Mouse (Mus musculus) lung, postnatal 14 days (tissue): Measurements from ENCODE around the gene Fhl2.

Source experiments
- DNase-seq: peaks from one replicate; pipeline ENCODE4 v3.0.0; 2021

Gene Fhl2

DNA sequence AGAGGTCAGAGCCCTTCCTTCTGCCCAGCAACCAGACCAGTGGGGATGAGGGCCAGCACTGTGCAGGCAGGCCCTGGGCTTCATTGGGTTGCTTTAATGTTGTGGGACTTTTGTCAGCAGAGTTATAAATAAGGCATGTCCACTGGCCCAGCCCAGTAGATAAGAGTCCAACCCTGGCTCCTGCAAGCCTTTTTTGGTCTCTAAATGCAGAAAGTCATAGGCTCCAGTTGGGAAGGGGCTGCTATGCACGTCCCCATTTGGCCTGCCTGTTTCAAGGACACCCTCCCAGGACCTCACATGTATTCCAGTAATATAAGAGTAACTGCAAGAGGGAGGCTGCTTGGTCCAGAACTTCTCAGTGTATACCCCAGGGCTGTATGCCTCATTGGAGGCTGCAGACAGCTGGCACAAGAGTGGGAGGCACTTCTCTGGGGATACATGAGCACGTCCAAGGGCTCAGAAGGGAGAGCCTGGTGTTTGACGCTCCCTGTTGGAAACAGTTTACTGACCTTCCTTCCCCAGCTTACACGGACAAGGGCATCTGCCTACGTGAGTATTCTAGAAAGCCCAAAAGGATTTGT, at the start of gene Fhl2:
Fhl2 (minus strand) TSS at position 324 of the 581 bp plus-strand sequence.
- DNase-seq: no peak

- no peak for DNase-seq
These were observed 48.2 kb upstream of the Fhl2 start for GRCm38 (mm10) chr1:43245014-43245413.

GRCm38 (mm10) chr1:43241208-43241607, 44.4 kb upstream of the Fhl2 start:
- DNase-seq: no peak

GRCm38 (mm10) chr1:43239796-43240313, 43.1 kb upstream of the Fhl2 start:
- no peak for DNase-seq

DNA sequence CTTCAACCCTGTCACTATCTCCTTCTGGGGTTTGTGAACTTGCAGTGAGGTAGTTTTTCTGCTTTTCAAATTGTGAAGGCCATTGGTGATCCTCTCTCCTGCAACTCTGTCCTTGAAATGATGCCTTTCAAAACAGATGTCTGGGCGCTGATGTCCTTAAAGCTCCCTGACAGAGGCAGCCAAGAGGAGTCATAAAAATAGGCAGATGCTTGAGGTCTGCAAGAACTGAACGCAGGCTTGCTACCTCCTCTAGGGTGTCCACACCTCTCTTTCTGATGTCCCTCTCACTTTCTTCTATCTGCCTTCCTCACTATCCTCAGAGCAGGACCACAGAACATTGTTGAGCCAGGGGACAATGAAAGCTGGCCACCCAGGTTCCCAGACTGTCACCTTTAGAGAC, 41.7 kb upstream of the Fhl2 start:
- DNase-seq: no peak

DNA sequence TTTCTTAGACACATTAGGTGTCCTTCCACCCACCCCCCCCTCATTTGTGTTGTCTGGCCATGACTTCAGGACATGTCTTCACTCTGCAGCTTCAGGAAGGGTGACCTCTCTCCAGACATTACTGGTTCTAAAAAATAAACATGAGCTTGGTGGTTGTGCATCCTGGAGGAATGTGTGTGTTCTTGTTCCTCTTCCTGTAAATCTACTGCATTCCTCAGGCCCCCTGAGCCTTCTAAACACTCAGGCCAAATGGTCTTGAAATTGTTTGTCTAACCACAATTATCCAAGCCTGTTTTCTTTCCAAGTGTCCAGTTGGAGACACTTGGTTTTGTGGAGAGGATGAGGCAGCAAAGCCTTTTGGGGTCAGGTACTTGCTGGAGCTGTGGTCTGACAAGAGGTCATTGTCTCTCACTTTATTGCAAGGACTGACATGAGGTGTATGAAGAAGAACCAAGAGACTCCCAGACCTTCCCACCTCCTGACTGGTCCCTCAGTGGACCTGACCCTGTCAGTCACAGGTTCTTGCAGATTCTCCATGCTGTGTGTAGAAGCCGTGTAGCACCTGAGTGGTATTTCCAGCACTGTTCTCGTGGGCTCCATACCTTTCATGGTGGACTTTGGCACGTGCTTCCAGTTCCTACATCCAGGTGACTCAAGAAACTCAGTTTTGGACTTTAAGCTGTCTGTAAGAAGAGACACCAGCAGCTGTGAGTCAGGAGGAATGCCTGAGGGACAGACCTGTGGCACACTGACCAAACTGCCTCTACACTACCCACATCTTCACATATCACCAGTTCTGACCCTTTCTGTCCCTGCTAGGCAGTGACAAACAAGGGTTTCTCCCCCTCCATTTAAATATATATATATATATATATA, 40.8 kb upstream of the Fhl2 start:
- DNase-seq: no peak

DNA sequence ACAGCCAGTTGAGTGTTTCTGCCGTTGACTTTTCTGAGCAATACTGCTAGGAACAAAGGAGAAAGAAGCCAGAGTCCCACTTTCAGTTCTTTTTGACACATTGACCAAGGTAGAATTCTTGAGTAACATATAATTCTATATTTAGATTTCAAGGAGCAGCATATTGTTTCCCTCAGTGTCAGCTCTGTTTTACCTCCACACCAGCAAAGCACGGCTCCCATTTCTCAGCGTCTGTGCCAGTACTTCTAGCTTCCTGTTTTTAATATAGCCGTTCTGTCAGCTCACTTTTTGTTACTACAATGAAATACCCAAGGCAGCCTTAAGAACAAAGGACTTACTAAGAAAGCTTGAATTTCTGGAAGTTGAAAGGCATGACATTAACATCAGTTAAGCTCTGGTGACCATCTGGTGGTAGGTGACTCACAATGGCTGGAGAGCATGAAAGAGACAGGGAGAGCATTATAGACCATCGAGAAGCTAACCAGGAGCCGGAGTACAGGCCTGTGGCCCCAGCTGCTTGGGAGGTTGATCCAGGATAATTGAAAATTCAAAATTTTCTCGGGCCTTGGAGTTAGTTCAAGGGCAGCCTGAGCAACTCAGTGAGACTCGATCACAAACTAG, 28.9 kb upstream of the Fhl2 start:
- no peak for DNase-seq

- no peak for DNase-seq
These were observed 28.2 kb upstream of the Fhl2 start for GRCm38 (mm10) chr1:43224943-43225342.

- no peak for DNase-seq
These were observed 27.4 kb upstream of the Fhl2 start for GRCm38 (mm10) chr1:43224171-43224570.

GRCm38 (mm10) chr1:43223097-43223496, 26.3 kb upstream of the Fhl2 start:
- DNase-seq: no peak

DNA sequence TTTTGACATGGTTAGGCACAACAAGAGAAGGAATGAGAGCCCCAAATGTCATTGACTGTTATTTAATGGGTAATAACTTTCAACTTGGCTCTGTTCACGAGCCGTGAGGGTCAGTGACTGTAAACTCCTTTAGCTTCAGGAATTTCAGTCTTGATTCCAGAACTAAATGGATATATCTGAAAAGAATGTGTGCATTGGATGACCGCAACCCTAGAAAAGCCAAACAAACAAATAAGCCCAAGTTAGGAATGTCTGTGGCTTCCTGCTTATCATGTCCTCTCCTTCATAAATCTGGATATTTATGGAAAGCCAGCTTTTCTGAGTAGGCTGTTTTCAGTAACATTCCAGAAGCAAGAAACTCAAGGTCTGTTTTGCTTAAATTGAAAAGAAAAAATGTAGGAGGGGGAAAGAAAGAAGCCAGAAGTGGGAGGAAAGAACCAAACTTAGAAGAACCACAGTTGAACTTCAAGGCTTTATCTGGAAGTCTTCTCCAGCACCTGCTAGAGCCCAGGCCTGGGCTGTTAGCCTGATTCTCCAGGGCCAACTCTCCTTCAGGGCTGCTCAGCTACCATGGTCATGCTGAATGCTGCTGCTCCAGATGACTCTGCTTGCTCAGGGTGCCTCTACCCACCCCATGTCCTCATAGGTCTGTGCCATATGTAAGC, 21.4 kb upstream of the Fhl2 start:
- no peak for DNase-seq

DNA sequence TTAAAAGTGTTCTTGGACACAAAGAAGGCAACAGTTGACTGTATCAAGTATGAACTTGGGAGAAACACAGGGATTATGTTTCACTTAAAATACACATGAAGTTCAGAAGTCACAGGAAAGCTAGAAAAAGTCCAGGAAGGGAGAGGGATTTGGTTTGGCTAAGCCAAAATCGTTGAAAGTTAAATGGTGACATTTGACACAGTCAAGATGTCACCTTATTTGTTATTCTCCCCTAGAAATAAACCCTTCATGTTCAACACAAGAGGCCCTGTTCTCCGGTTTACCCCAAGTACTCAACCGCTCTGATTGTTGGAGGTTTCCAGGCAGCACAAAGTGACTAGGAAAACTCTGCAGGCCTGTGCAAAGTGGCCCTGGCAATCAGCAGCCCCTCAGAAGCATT, 18.8 kb upstream of the Fhl2 start:
- DNase-seq: no peak

DNA sequence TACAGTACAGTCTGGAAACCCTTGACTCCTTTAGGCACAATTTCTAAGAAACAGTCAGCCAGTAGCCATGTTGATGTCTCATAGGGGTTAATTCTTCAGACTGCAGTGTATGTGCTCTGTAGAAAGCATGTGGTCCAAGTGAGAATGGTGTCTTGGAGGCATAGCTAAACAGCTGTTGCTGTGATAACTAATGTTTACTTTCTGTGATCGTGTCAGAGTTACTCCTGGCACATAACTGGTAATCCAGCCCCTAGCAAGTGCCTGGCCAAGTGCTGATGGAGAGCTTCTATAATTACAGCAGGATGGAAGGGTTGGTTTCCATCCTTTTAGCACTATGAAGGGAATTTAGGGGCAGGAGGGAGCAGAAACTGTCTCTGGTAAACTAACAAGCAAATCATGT, 14.5 kb upstream of the Fhl2 start:
- no peak for DNase-seq

DNA sequence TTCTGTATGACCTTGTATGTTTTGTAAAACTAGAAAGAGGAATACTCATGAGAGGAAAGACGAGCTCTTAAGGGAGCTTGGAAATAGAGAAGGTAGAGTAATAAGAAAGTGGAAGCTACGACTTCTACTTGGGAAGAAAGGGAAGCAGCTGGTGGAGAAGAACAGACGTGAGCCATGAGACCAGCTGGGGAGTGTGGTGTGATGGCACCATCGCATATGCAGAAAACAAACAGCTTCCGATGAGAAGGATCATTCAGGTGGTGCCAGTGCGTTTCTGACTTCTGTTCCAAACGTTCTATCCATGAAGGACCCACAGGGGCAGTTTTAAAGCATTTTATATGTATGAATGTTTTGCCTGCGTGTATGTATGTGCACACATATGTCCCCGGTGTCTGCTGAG, 13.5 kb upstream of the Fhl2 start:
- no peak for DNase-seq

DNA sequence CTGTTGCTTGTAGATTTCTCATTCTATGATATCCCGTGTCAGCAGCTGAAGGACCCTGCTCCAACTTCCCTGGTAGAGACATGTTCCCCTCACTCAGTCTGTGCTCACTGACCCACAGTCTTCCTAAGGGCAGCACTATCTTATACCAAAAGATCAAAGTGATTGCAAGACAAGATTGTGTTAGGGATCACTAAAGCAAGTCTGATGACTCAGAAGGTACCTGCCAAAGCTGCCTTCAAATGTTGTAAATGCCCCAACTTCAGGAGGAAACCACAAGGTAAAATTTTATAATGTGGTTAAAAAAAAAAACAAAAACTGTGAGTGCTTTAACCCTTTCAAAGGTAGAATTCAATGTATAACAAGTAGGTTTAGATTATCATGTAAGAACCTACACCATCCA, 10.4 kb upstream of the Fhl2 start:
- no peak for DNase-seq

DNA sequence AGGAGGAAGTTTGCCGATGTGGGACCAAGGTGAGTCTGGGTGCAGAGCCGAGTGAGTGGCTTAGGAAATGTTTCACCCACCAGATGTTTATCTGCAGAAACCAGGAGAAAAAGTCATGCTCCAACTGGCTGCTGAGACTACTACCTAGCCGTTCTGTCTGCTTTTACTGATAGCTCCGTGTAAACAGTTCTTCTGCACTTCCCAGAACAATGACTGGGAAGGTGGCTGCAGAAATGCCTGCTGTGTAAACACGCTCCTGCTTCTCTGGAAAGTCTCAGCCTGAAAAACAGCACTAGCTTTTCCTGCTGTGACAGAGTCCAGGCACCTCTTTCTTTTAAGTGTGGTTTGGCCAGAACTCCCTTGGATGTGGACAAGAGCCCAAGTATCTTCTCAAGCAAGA, 6.5 kb upstream of the Fhl2 start:
- DNase-seq: no peak

GRCm38 (mm10) chr1:43202226-43202625, 5.4 kb upstream of the Fhl2 start:
- DNase-seq: peak; percentile 26

DNA sequence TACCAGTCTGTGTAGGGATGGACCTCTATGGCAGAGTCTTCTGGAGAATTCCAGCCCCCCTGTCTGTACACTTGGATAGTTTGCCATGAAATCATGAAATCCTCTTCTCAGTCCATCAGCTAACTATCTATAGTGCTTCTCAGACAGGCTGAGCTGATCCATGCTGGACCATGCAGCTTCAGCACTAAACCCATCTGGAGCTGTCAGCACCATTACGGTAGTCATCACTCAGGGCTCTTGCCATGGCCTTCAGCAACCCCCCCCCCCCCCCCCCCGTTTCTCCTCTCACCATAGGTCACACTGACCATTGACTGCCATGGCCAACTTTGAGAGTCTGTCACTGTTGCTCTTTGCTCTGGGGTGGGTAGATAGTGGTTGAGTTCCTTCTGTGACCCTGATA, 5.0 kb upstream of the Fhl2 start:
- no peak for DNase-seq

GRCm38 (mm10) chr1:43199867-43200240, 3.1 kb upstream of the Fhl2 start:
- no peak for DNase-seq

- DNase-seq: no peak
These were observed 2.6 kb upstream of the Fhl2 start for GRCm38 (mm10) chr1:43199210-43199866.

DNA sequence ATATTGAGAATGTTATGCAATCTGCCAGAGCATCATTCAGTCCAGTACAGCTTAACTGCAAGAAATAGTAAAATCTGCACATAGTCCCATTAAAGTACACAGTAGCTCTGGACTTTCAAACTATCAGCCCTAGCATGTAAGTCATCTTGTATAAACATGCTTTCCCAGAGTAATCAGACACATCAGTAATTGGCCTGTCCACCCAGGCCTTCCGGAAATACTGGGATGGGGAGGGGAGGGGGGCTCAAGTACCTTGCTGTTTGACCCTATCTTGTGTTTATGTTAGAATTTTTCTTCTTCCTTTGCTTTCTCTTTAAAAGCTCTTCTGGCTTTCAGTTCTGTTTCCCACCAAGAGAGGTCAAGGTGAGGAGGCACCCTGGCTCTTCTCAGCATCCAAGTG, 725 bp downstream of the Fhl2 start:
- no peak for DNase-seq

GRCm38 (mm10) chr1:43193423-43193822, 3.4 kb downstream of the Fhl2 start:
- DNase-seq: no peak

- no peak for DNase-seq
These were observed 4.3 kb downstream of the Fhl2 start for GRCm38 (mm10) chr1:43192471-43192870.
